Mouse (Mus musculus): ENCODE measurements around the gene Gstm2. TPM values are rescaled to one million over a fixed set of nuclear protein-coding genes. Genes with fewer than 3 reads are reported as not detected.
A peak's percentile ranks its signal among the peaks of the same experiment; 100 is the strongest.

Gstm2 gene
- 103 and 116 TPM in 2 replicates for polyA plus RNA-seq (2014; fragmentation: Nextera tagmentation; extraction: Ambion mirVana)

GRCm38 (mm10) chr3:107986041-107986562 lies at the start of gene Gstm2:
Gstm2 (minus strand) TSS chr3:107986453.
- H3K4me1 ChIP-seq (ENCODE audit: insufficient read depth) = 0 out of 2 replicates have a peak, but pooled peaks cover 3% of the 10 kb centered on the region
- TF ChIP-seq CTCF (IDR thresholded peaks at IDR 0.05; ENCODE audit: low read depth) = no peak
- no peaks in the 10 kb centered on the region for H3K27me3 ChIP-seq (ENCODE audit: insufficient read depth, low read length)
- H3K4me2 ChIP-seq = peak within 1 kb of the TSS; percentile 51
- WGBS = 16% methylated on average over 8 of the region's 8 CpGs
- H3K27ac ChIP-seq (ENCODE audit: low read depth) = peak within 1 kb of the TSS; percentile 10
- peak within 1 kb of the TSS; percentile 30; the same call in 1 of the 2 replicates for H3K9ac ChIP-seq
- ATAC-seq (ENCODE audit: insufficient read depth) (peak; percentile 99), DNase-seq (peak; percentile 86)
- peak within 1 kb of the TSS; percentile 23 for H3K4me3 ChIP-seq (ENCODE audit: low read depth, low read length)
- H3K9me3 ChIP-seq (ENCODE audit: low read depth, low read length) = no peaks in the 10 kb centered on the region
- H3K36me3 ChIP-seq (ENCODE audit: insufficient read depth) = no peaks in the 10 kb centered on the region

DNA sequence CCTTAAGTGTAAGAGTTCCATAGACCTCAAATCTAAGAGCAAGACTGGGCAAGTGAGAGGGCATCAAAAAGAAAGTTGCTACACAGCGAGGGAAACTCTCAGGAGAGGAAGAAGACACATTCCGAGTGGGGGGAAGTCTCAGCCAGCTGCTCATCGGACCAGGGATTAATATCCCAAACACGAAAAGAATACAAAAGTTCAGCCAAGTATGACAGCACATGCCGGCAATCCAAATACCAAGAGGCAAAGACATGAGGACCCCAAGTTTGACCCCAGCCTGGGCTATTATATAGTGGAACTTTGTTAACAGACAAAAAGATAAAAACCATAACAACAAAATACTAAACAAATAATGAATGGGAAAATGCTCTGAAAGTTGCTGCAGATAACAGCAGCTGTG lies 46.9 kb upstream of the Gstm2 start:
- Histone ChIP-seq H3K9me3 (ENCODE audit: low read depth, low read length) (no peaks in the 10 kb centered on the region), H3K4me1 (ENCODE audit: insufficient read depth) (no peaks in the 10 kb centered on the region), H3K27me3 (ENCODE audit: insufficient read depth, low read length) (no peaks in the 10 kb centered on the region), H3K4me3 (ENCODE audit: low read depth, low read length) (no peak overlapping the region), H3K27ac (ENCODE audit: low read depth) (no peak overlapping the region), H3K4me2 (no peak overlapping the region), H3K9ac (no peak overlapping the region), H3K36me3 (ENCODE audit: insufficient read depth) (no peaks in the 10 kb centered on the region)
- WGBS = 61% methylated on average over 5 of the region's 5 CpGs
- TF ChIP-seq CTCF (IDR thresholded peaks at IDR 0.05; ENCODE audit: low read depth) = no peak
- no peak for ATAC-seq (ENCODE audit: insufficient read depth)
- no peak for DNase-seq

- Histone ChIP-seq H3K9ac (no peak overlapping the region), H3K9me3 (ENCODE audit: low read depth, low read length) (no peaks in the 10 kb centered on the region), H3K4me1 (ENCODE audit: insufficient read depth) (no peaks in the 10 kb centered on the region), H3K36me3 (ENCODE audit: insufficient read depth) (no peaks in the 10 kb centered on the region), H3K4me2 (no peak overlapping the region), H3K27me3 (ENCODE audit: insufficient read depth, low read length) (no peaks in the 10 kb centered on the region), H3K4me3 (ENCODE audit: low read depth, low read length) (no peak overlapping the region), H3K27ac (ENCODE audit: low read depth) (no peak overlapping the region)
- DNase-seq = no peak
- no peak for TF ChIP-seq CTCF (IDR thresholded peaks at IDR 0.05; ENCODE audit: low read depth)
- ATAC-seq (ENCODE audit: insufficient read depth) = no peak
Measured at GRCm38 (mm10) chr3:108032113-108032512, 45.9 kb upstream of the Gstm2 start.

DNA sequence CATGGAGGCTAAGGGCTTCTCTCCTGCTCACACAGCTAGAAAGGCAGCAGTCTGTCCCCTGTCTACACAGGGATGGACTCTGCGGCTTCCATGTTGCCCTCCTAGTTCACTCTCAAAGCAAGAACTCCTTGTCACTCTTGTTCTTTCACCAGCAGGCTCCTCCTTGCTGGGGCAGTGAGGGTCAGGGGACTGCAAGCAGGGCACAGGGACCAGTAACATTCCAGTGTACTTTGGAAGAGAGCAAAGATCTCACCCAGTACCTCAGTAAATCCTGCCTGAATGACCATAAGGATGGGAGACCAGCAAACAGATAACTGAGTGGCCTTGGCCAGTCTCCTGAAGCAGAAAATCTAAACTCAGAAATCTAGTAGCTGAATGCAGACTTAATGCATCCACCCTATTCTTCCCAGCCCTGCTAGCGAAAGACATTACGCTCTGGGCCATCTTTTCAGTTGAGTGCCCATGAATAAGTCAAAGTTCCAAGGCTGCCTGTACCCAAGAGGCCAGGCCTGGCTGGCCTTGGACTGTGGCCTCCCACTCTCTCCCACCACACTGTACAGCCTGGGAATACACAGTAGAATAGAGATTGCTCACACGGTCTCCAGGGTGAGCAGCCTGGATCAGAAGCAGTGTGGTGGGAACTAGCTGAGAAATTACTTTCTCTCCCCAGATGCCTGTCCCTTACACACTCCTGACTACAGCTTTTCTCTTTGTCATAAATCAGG lies 42.5 kb upstream of the Gstm2 start:
- Histone ChIP-seq H3K4me3 (ENCODE audit: low read depth, low read length) (no peak overlapping the region), H3K27ac (ENCODE audit: low read depth) (no peak overlapping the region), H3K4me1 (ENCODE audit: insufficient read depth) (no peaks in the 10 kb centered on the region), H3K9ac (no peak overlapping the region), H3K4me2 (no peak overlapping the region), H3K36me3 (ENCODE audit: insufficient read depth) (no peaks in the 10 kb centered on the region), H3K9me3 (ENCODE audit: low read depth, low read length) (no peaks in the 10 kb centered on the region), H3K27me3 (ENCODE audit: insufficient read depth, low read length) (no peaks in the 10 kb centered on the region)
- ATAC-seq (ENCODE audit: insufficient read depth) (no peak), DNase-seq (no peak)
- TF ChIP-seq CTCF (IDR thresholded peaks at IDR 0.05; ENCODE audit: low read depth) = no peak
- WGBS = 79% methylated on average over 4 of the region's 4 CpGs

GRCm38 (mm10) chr3:108026597-108026996 lies 40.3 kb upstream of the Gstm2 start:
- no peaks in the 10 kb centered on the region for H3K9me3 ChIP-seq (ENCODE audit: low read depth, low read length)
- H3K4me2 ChIP-seq = no peak overlapping the region
- no peak overlapping the region for H3K27ac ChIP-seq (ENCODE audit: low read depth)
- DNase-seq = no peak
- ATAC-seq (ENCODE audit: insufficient read depth) = no peak
- WGBS = 89% methylated on average over 1 of the region's 1 CpGs
- no peaks in the 10 kb centered on the region for H3K27me3 ChIP-seq (ENCODE audit: insufficient read depth, low read length)
- no peaks in the 10 kb centered on the region for H3K36me3 ChIP-seq (ENCODE audit: insufficient read depth)
- H3K9ac ChIP-seq = no peak overlapping the region
- TF ChIP-seq CTCF (IDR thresholded peaks at IDR 0.05; ENCODE audit: low read depth) = no peak
- H3K4me1 ChIP-seq (ENCODE audit: insufficient read depth) = no peaks in the 10 kb centered on the region
- no peak overlapping the region for H3K4me3 ChIP-seq (ENCODE audit: low read depth, low read length)

GRCm38 (mm10) chr3:108026049-108026448 lies 39.8 kb upstream of the Gstm2 start:
- H3K36me3 ChIP-seq (ENCODE audit: insufficient read depth) = no peaks in the 10 kb centered on the region
- H3K4me3 ChIP-seq (ENCODE audit: low read depth, low read length) = no peak overlapping the region
- DNase-seq = peak; percentile 46
- H3K27me3 ChIP-seq (ENCODE audit: insufficient read depth, low read length) = no peaks in the 10 kb centered on the region
- no peak overlapping the region for H3K27ac ChIP-seq (ENCODE audit: low read depth)
- no peaks in the 10 kb centered on the region for H3K4me1 ChIP-seq (ENCODE audit: insufficient read depth)
- TF ChIP-seq CTCF (IDR thresholded peaks at IDR 0.05; ENCODE audit: low read depth) = no peak
- 59% methylated on average over 5 of the region's 5 CpGs for WGBS
- no peak overlapping the region for H3K4me2 ChIP-seq
- H3K9ac ChIP-seq = no peak overlapping the region
- H3K9me3 ChIP-seq (ENCODE audit: low read depth, low read length) = no peaks in the 10 kb centered on the region
- ATAC-seq (ENCODE audit: insufficient read depth) = no peak; the same call in 1 of the 2 replicates

- no peak for DNase-seq
- Histone ChIP-seq H3K9ac (no peak overlapping the region), H3K27me3 (ENCODE audit: insufficient read depth, low read length) (no peaks in the 10 kb centered on the region), H3K27ac (ENCODE audit: low read depth) (no peak overlapping the region), H3K9me3 (ENCODE audit: low read depth, low read length) (no peaks in the 10 kb centered on the region), H3K36me3 (ENCODE audit: insufficient read depth) (no peaks in the 10 kb centered on the region), H3K4me1 (ENCODE audit: insufficient read depth) (no peaks in the 10 kb centered on the region), H3K4me3 (ENCODE audit: low read depth, low read length) (no peak overlapping the region), H3K4me2 (no peak overlapping the region)
- WGBS = 44% methylated on average over 4 of the region's 4 CpGs
- no peak for TF ChIP-seq CTCF (IDR thresholded peaks at IDR 0.05; ENCODE audit: low read depth)
- no peak for ATAC-seq (ENCODE audit: insufficient read depth)
Measured at GRCm38 (mm10) chr3:108025318-108025717, 39.1 kb upstream of the Gstm2 start.

All from lung, embryonic 14.5 days (tissue).